Mouse (Mus musculus): Measurements from ENCODE around the gene Pqlc3. TPM values are rescaled to one million over a fixed set of nuclear protein-coding genes. Genes with fewer than 3 reads are reported as not detected.

Pqlc3 gene
- polyA plus RNA-seq, 1 experiment from 2014 or later, result 19.2 TPM

- Histone ChIP-seq H3K4me2 (replicated peaks; ENCODE audit: low read depth) (no peak overlapping the region), H3K27me3 (replicated peaks; ENCODE audit: control insufficient read depth, insufficient read depth, low read length) (no peaks in the 10 kb centered on the region), H3K4me1 (replicated peaks; ENCODE audit: control insufficient read depth, insufficient read depth, low read length) (no peaks in the 10 kb centered on the region), H3K36me3 (ENCODE audit: control insufficient read depth, insufficient read depth) (no peaks in the 10 kb centered on the region), H3K27ac (ENCODE audit: low read depth, low read length) (no peak overlapping the region), H3K4me3 (ENCODE audit: low read depth, low read length) (no peak overlapping the region), H3K9ac (ENCODE audit: low read depth, low read length) (no peak overlapping the region), H3K9me3 (ENCODE audit: control insufficient read depth) (0 out of 2 replicates have a peak, but pooled peaks cover 3% of the 10 kb centered on the region)
- 68% methylated on average over 2 of the region's 2 CpGs for WGBS
- no peak for TF ChIP-seq CTCF (IDR thresholded peaks at IDR 0.05; ENCODE audit: low read depth)
- ATAC-seq, result no peak
Measured at GRCm38 (mm10) chr12:17012067-17012899, 12.1 kb upstream of the Pqlc3 start.

- Histone ChIP-seq H3K36me3 (ENCODE audit: control insufficient read depth, insufficient read depth) (no peaks in the 10 kb centered on the region), H3K9ac (ENCODE audit: low read depth, low read length) (no peak within 1 kb of the TSS), H3K9me3 (ENCODE audit: control insufficient read depth) (0 out of 2 replicates have a peak, but pooled peaks cover 3% of the 10 kb centered on the region), H3K4me3 (ENCODE audit: low read depth, low read length) (peak within 1 kb of the TSS; percentile 39), H3K4me1 (replicated peaks; ENCODE audit: control insufficient read depth, insufficient read depth, low read length) (no peaks in the 10 kb centered on the region), H3K4me2 (replicated peaks; ENCODE audit: low read depth) (peak within 1 kb of the TSS; percentile 73), H3K27me3 (replicated peaks; ENCODE audit: control insufficient read depth, insufficient read depth, low read length) (no peaks in the 10 kb centered on the region), H3K27ac (ENCODE audit: low read depth, low read length) (no peak within 1 kb of the TSS)
- TF ChIP-seq CTCF (IDR thresholded peaks at IDR 0.05; ENCODE audit: low read depth), result peak; percentile 93
- ATAC-seq, result peak; percentile 66
- 8% methylated on average over 29 of the region's 29 CpGs for WGBS
Measured at GRCm38 (mm10) chr12:17011100-17011870, 11.1 kb upstream of the Pqlc3 start, which contains the start of gene 2410004P03Rik. Gene 2410004P03Rik (minus strand): TSS chr12:17011727.

GRCm38 (mm10) chr12:17009466-17009865, 9.3 kb upstream of the Pqlc3 start:
- Histone ChIP-seq H3K9ac (ENCODE audit: low read depth, low read length) (no peak overlapping the region), H3K36me3 (ENCODE audit: control insufficient read depth, insufficient read depth) (no peaks in the 10 kb centered on the region), H3K4me2 (replicated peaks; ENCODE audit: low read depth) (no peak overlapping the region), H3K4me1 (replicated peaks; ENCODE audit: control insufficient read depth, insufficient read depth, low read length) (no peaks in the 10 kb centered on the region), H3K27ac (ENCODE audit: low read depth, low read length) (no peak overlapping the region), H3K4me3 (ENCODE audit: low read depth, low read length) (no peak overlapping the region), H3K27me3 (replicated peaks; ENCODE audit: control insufficient read depth, insufficient read depth, low read length) (no peaks in the 10 kb centered on the region), H3K9me3 (ENCODE audit: control insufficient read depth) (0 out of 2 replicates have a peak, but pooled peaks cover 3% of the 10 kb centered on the region)
- TF ChIP-seq CTCF (IDR thresholded peaks at IDR 0.05; ENCODE audit: low read depth), result peak; percentile 20; the same call in 1 of the 2 replicates
- no peak for ATAC-seq
- 94% methylated on average over 6 of the region's 6 CpGs for WGBS

- Histone ChIP-seq H3K9me3 (ENCODE audit: control insufficient read depth) (no peaks in the 10 kb centered on the region), H3K27me3 (replicated peaks; ENCODE audit: control insufficient read depth, insufficient read depth, low read length) (no peaks in the 10 kb centered on the region), H3K9ac (ENCODE audit: low read depth, low read length) (no peak overlapping the region), H3K4me2 (replicated peaks; ENCODE audit: low read depth) (no peak overlapping the region), H3K4me1 (replicated peaks; ENCODE audit: control insufficient read depth, insufficient read depth, low read length) (0 out of 2 replicates have a peak, but pooled peaks cover 3% of the 10 kb centered on the region), H3K36me3 (ENCODE audit: control insufficient read depth, insufficient read depth) (no peaks in the 10 kb centered on the region), H3K27ac (ENCODE audit: low read depth, low read length) (no peak overlapping the region), H3K4me3 (ENCODE audit: low read depth, low read length) (no peak overlapping the region)
- no peak for TF ChIP-seq CTCF (IDR thresholded peaks at IDR 0.05; ENCODE audit: low read depth)
- WGBS, result 60% methylated on average over 4 of the region's 4 CpGs
- no peak for ATAC-seq
Measured at GRCm38 (mm10) chr12:17001211-17001610, 1.0 kb upstream of the Pqlc3 start.

- no peak overlapping the region for H3K9ac ChIP-seq (ENCODE audit: low read depth, low read length)
- H3K4me3 ChIP-seq (ENCODE audit: low read depth, low read length), result no peak overlapping the region
- H3K9me3 ChIP-seq (ENCODE audit: control insufficient read depth), result no peaks in the 10 kb centered on the region
- H3K27ac ChIP-seq (ENCODE audit: low read depth, low read length), result no peak overlapping the region
- no peak for TF ChIP-seq CTCF (IDR thresholded peaks at IDR 0.05; ENCODE audit: low read depth)
- peaks cover 1% of the 10 kb centered on the region; the same call in 1 of the 2 replicates for H3K36me3 ChIP-seq (ENCODE audit: control insufficient read depth, insufficient read depth)
- 0 out of 2 replicates have a peak, but pooled peaks cover 3% of the 10 kb centered on the region for H3K4me1 ChIP-seq (replicated peaks; ENCODE audit: control insufficient read depth, insufficient read depth, low read length)
- H3K27me3 ChIP-seq (replicated peaks; ENCODE audit: control insufficient read depth, insufficient read depth, low read length), result no peaks in the 10 kb centered on the region
- no peak for ATAC-seq
- 59% methylated on average over 6 of the region's 6 CpGs for WGBS
- peak overlapping the region; percentile 81 for H3K4me2 ChIP-seq (replicated peaks; ENCODE audit: low read depth)
Measured at GRCm38 (mm10) chr12:17000628-17001027, 420 bp upstream of the Pqlc3 start.

- peak overlapping the region; percentile 81 for H3K4me2 ChIP-seq (replicated peaks; ENCODE audit: low read depth)
- H3K27me3 ChIP-seq (replicated peaks; ENCODE audit: control insufficient read depth, insufficient read depth, low read length), result no peaks in the 10 kb centered on the region
- peaks cover 8% of the 10 kb centered on the region; the same call in 1 of the 2 replicates for H3K36me3 ChIP-seq (ENCODE audit: control insufficient read depth, insufficient read depth)
- 9% methylated on average over 10 of the region's 10 CpGs for WGBS
- no peak for ATAC-seq
- no peak overlapping the region for H3K27ac ChIP-seq (ENCODE audit: low read depth, low read length)
- TF ChIP-seq CTCF (IDR thresholded peaks at IDR 0.05; ENCODE audit: low read depth), result no peak
- peak overlapping the region; percentile 44 for H3K4me3 ChIP-seq (ENCODE audit: low read depth, low read length)
- H3K4me1 ChIP-seq (replicated peaks; ENCODE audit: control insufficient read depth, insufficient read depth, low read length), result 0 out of 2 replicates have a peak, but pooled peaks cover 3% of the 10 kb centered on the region
- no peaks in the 10 kb centered on the region for H3K9me3 ChIP-seq (ENCODE audit: control insufficient read depth)
- no peak overlapping the region for H3K9ac ChIP-seq (ENCODE audit: low read depth, low read length)
Measured at GRCm38 (mm10) chr12:16999146-16999545, 1.1 kb downstream of the Pqlc3 start.

Measured in intestine, postnatal 0 days (tissue).